Comparison of ENCODE assay signal across 9 mouse cellular contexts in the genomic region with DNA sequence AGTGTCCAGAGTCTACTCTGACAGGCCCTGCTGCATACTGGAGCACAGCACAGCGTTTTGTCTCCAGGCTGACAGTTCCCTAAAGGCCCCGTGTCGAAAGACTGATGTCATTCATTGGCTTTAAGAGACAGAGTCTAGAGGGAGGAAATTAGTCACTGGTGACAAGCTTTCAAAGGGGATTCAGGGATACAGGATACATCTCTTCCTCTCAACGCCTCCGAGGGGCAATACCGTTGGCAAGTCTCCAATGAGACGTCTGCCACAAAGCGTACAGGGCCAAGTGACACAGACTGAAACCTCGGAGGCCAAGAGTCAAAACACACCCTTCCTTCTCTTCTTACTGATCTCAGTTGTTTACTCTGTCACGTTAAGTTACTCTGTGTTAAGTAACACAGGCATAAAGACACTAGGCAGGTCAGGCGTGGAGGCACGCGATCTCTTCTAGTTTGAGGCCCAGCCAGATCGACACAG. TPM values are rescaled to one million over a fixed set of nuclear protein-coding genes. Genes with fewer than 3 reads are reported as not detected.
A peak's percentile ranks its signal among the peaks of the same experiment; 100 is the strongest.
DNase-seq lines count a peak whose midpoint lies in the region; ATAC-seq and TF ChIP-seq lines count a peak whose summit lies in the region.
"Had no signal": no experiment of that assay in that cellular context is flagged by ENCODE, and none has a peak within 500 bp of the region (broad histone marks: within the 10 kb centered on the region; RNA-seq: fewer than 3 reads in every experiment).

No protein-coding gene starts in this region.

- H3K36me3 ChIP-seq in hindbrain, embryonic 15.5 days = no peaks in the 10 kb centered on the region
- no peaks in the 10 kb centered on the region for H3K36me3 ChIP-seq in lung, postnatal 0 days (ENCODE audit: insufficient read depth, low read length)
- H3K36me3 ChIP-seq in midbrain, embryonic 11.5 days (ENCODE audit: control insufficient read depth, insufficient read depth, low read length) = no peaks in the 10 kb centered on the region
- H3K36me3 ChIP-seq: liver, embryonic 13.5 days had no signal

- ATAC-seq in hindbrain, embryonic 15.5 days (ENCODE audit: low FRiP score, low read depth) = peak; percentile 73; the same call in 1 of the 2 replicates
- peak; percentile 91 for ATAC-seq in lung, postnatal 0 days
- ATAC-seq in midbrain, embryonic 11.5 days (ENCODE audit: low FRiP score) = no peak

- H3K27ac ChIP-seq in left cerebral cortex, adult 2 months = no peak overlapping the region
- peak overlapping the region; percentile 77 for H3K27ac ChIP-seq in gastrocnemius, adult 2 months
- 0 out of 2 replicates have a peak overlapping the region, but pooled peaks have one; percentile 32 for H3K27ac ChIP-seq in hindbrain, embryonic 15.5 days (replicated peaks)
- peak overlapping the region; percentile 4; the same call in 1 of the 2 replicates for H3K27ac ChIP-seq in lung, postnatal 0 days (ENCODE audit: low read length)
- H3K27ac ChIP-seq in midbrain, embryonic 11.5 days (ENCODE audit: low read depth, low read length) = no peak overlapping the region
- H3K27ac ChIP-seq: liver, embryonic 13.5 days had no signal

- intact Hi-C loops in left cerebral cortex, postnatal 4 days (cut with DNase I) = no loop called here
- intact Hi-C loops in left cerebral cortex, adult 2 months (cut with DNase I) = no loop called here
- intact Hi-C loops in gastrocnemius, adult 2 months (cut with DNase I) = no loop called here

- peaks cover 8% of the 10 kb centered on the region for H3K4me1 ChIP-seq in hindbrain, embryonic 15.5 days (replicated peaks)
- H3K4me1 ChIP-seq in lung, postnatal 0 days (ENCODE audit: insufficient read depth, low read depth, low read length) = no peaks in the 10 kb centered on the region
- H3K4me1 ChIP-seq in midbrain, embryonic 11.5 days (ENCODE audit: control insufficient read depth, insufficient read depth, low read length) = no peaks in the 10 kb centered on the region

- TF ChIP-seq CTCF in left cerebral cortex, adult 2 months (IDR thresholded peaks at IDR 0.05) = no peak
- no peak for TF ChIP-seq CTCF in gastrocnemius, adult 2 months (IDR thresholded peaks at IDR 0.05)
- no peak for TF ChIP-seq CTCF in lung, postnatal 0 days (IDR thresholded peaks at IDR 0.05)

- no peak overlapping the region for H3K4me2 ChIP-seq in hindbrain, embryonic 15.5 days
- H3K4me2 ChIP-seq in lung, postnatal 0 days (replicated peaks; ENCODE audit: low read depth, low read length) = no peak overlapping the region
- H3K4me2 ChIP-seq in midbrain, embryonic 11.5 days = no peak overlapping the region
- H3K4me2 ChIP-seq: liver, embryonic 13.5 days had no signal

- no peak overlapping the region for H3K9ac ChIP-seq in hindbrain, embryonic 15.5 days
- no peak overlapping the region for H3K9ac ChIP-seq in lung, postnatal 0 days (replicated peaks; ENCODE audit: low read depth)
- no peak overlapping the region for H3K9ac ChIP-seq in midbrain, embryonic 11.5 days (ENCODE audit: low read length)
- H3K9ac ChIP-seq: liver, embryonic 13.5 days had no signal

- H3K27me3 ChIP-seq in hindbrain, embryonic 15.5 days = no peaks in the 10 kb centered on the region
- no peaks in the 10 kb centered on the region for H3K27me3 ChIP-seq in lung, postnatal 0 days (replicated peaks; ENCODE audit: insufficient read depth, low read length)
- no peaks in the 10 kb centered on the region for H3K27me3 ChIP-seq in midbrain, embryonic 11.5 days (ENCODE audit: control insufficient read depth, insufficient read depth, low read length)
- H3K27me3 ChIP-seq: liver, embryonic 13.5 days had no signal

- no peaks in the 10 kb centered on the region for H3K9me3 ChIP-seq in hindbrain, embryonic 15.5 days
- H3K9me3 ChIP-seq in lung, postnatal 0 days (ENCODE audit: low read length) = no peaks in the 10 kb centered on the region
- H3K9me3 ChIP-seq in midbrain, embryonic 11.5 days (ENCODE audit: control insufficient read depth, low read length) = no peaks in the 10 kb centered on the region
- H3K9me3 ChIP-seq: liver, embryonic 13.5 days had no signal

- WGBS in hindbrain, embryonic 15.5 days = 32% methylated on average over 14 of the region's 14 CpGs
- WGBS in lung, postnatal 0 days = 16% methylated on average over 14 of the region's 14 CpGs
- WGBS in midbrain, embryonic 11.5 days = 78% methylated on average over 14 of the region's 14 CpGs

- DNase-seq in left cerebral cortex, postnatal 4 days = peak; percentile 36
- no peak for DNase-seq in left cerebral cortex, adult 2 months (ENCODE audit: extremely low spot score in 1 of 2, low spot score in 2 of 2)
- peak; percentile 67 for DNase-seq in gastrocnemius, adult 2 months
- peak; percentile 92 for DNase-seq in lung, postnatal 0 days (ENCODE audit: low spot score)
- no peak for DNase-seq in spleen, postnatal 14 days (ENCODE audit: low spot score in 2 of 2)
- no peak for DNase-seq in thymus, postnatal 36 days
- no peak for DNase-seq in midbrain, embryonic 11.5 days (ENCODE audit: low spot score, missing footprints)
- DNase-seq: liver, embryonic 13.5 days had no signal

- H3K4me3 ChIP-seq in left cerebral cortex, adult 2 months = no peak overlapping the region
- peak overlapping the region; percentile 23 for H3K4me3 ChIP-seq in gastrocnemius, adult 2 months
- H3K4me3 ChIP-seq in hindbrain, embryonic 15.5 days = no peak overlapping the region
- H3K4me3 ChIP-seq in lung, postnatal 0 days (ENCODE audit: low read depth, low read length) = no peak overlapping the region
- H3K4me3 ChIP-seq in midbrain, embryonic 11.5 days (ENCODE audit: low read depth, low read length) = no peak overlapping the region
- H3K4me3 ChIP-seq: liver, embryonic 13.5 days had no signal

- TF ChIP-seq EP300 in lung, postnatal 0 days (IDR thresholded peaks at IDR 0.05) = peak; percentile 87

RNA-seq across cellular contexts. Expression of a gene that starts 10.6 kb away (rescaled TPM):
- 10 to 100 TPM; 23.4 to 28.5 TPM for total RNA-seq in left cerebral cortex, postnatal 4 days (2021)
- total RNA-seq in left cerebral cortex, adult 2 months (2021) = 10 to 100 TPM; 30.9 to 35.3 TPM
- 1 to 10 TPM; 6.0 to 8.2 TPM for total RNA-seq in gastrocnemius, adult 2 months (2021)
- 57.5 and 60.8 TPM in 2 replicates for polyA plus RNA-seq in hindbrain, embryonic 15.5 days (2015; fragmentation: Nextera tagmentation; extraction: Ambion mirVana)
- 47.7 and 51.0 TPM in 2 replicates for polyA plus RNA-seq in lung, postnatal 0 days (2015; fragmentation: Nextera tagmentation; extraction: Ambion mirVana)
- 72.7 and 76.2 TPM in 2 replicates for polyA plus RNA-seq in midbrain, embryonic 11.5 days (2014; fragmentation: Nextera tagmentation; extraction: Ambion mirVana)

RNA-seq across cellular contexts. Expression of a gene that starts 21.6 kb away (rescaled TPM):
- total RNA-seq in left cerebral cortex, postnatal 4 days (2021) = 10 to 100 TPM; 42.2 to 45.3 TPM
- 10 to 100 TPM; 57.5 to 59.7 TPM for total RNA-seq in left cerebral cortex, adult 2 months (2021)
- 10 to 100 TPM; 11.9 to 13.4 TPM for total RNA-seq in gastrocnemius, adult 2 months (2021)
- polyA plus RNA-seq in hindbrain, embryonic 15.5 days (2015; fragmentation: Nextera tagmentation; extraction: Ambion mirVana) = 7.7 and 10.3 TPM in 2 replicates
- polyA plus RNA-seq in lung, postnatal 0 days (2015; fragmentation: Nextera tagmentation; extraction: Ambion mirVana) = 3.0 and 3.4 TPM in 2 replicates
- 5.8 and 6.4 TPM in 2 replicates for polyA plus RNA-seq in midbrain, embryonic 11.5 days (2014; fragmentation: Nextera tagmentation; extraction: Ambion mirVana)

RNA-seq across cellular contexts. Expression of a gene that starts 30.4 kb away (rescaled TPM):
- not detected for total RNA-seq in left cerebral cortex, postnatal 4 days (2021)
- total RNA-seq in left cerebral cortex, adult 2 months (2021) = not detected
- not detected for total RNA-seq in gastrocnemius, adult 2 months (2021)
- polyA plus RNA-seq in hindbrain, embryonic 15.5 days (2015; fragmentation: Nextera tagmentation; extraction: Ambion mirVana) = 0.05 TPM in 1 of 2 replicates, not detected in the other
- not detected in 2 replicates for polyA plus RNA-seq in lung, postnatal 0 days (2015; fragmentation: Nextera tagmentation; extraction: Ambion mirVana)
- not detected in 2 replicates for polyA plus RNA-seq in midbrain, embryonic 11.5 days (2014; fragmentation: Nextera tagmentation; extraction: Ambion mirVana)
- polyA plus RNA-seq: liver, embryonic 13.5 days had no signal

Comparison
In these comparisons a context has a peak if more than half of its experiments do, and no peak if none do; other contexts are left out.
1. DNase-seq: peak in left cerebral cortex, postnatal 4 days (single experiment), gastrocnemius, adult 2 months (single experiment) and lung, postnatal 0 days (single experiment); none in left cerebral cortex, adult 2 months (0 of 2), spleen, postnatal 14 days (0 of 2), thymus, postnatal 36 days (0 of 2) and midbrain, embryonic 11.5 days (single experiment).
2. H3K27ac ChIP-seq: peak in gastrocnemius, adult 2 months (single experiment), hindbrain, embryonic 15.5 days (single experiment) and lung, postnatal 0 days (single experiment); none in left cerebral cortex, adult 2 months (single experiment) and midbrain, embryonic 11.5 days (single experiment).